Mouse (Mus musculus) CH12.LX (cell line): ENCODE results near the gene Atp5j. TPM values are rescaled to one million over a fixed set of nuclear protein-coding genes. Genes with fewer than 3 reads are reported as not detected.

Experiments used
- DNase-seq: peaks from one replicate; pipeline ENCODE4 v3.0.0-alpha.2; 2013; ENCODE audit errors: extremely low read depth
- H3K27ac ChIP-seq: 2 replicates; pipeline ENCODE4 v1.5.1; 2012; ENCODE audit warnings: low read depth, mild to moderate bottlenecking, control low read depth, moderate library complexity; ENCODE audit not compliant: insufficient read depth
- H3K27me3 ChIP-seq: replicated peaks from 2 replicates; pipeline ENCODE3; 2012; ENCODE audit warnings: inconsistent platforms
- H3K36me3 ChIP-seq, 2 experiments: replicated peaks in 1 of 2; 2 replicates each; pipeline versions ENCODE3 to v1.6.1; 2012; ENCODE audit warnings: inconsistent platforms in 1 of 2, low read length in 1 of 2, mild to moderate bottlenecking in 1 of 2, mixed read lengths in 1 of 2, moderate library complexity in 1 of 2; ENCODE audit not compliant: control insufficient read depth in 1 of 2, insufficient read depth in 1 of 2
- H3K4me1 ChIP-seq, 2 experiments: 2 replicates each; pipeline ENCODE4 v1.6.1; 2012; ENCODE audit warnings: inconsistent platforms in 1 of 2, moderate library complexity in 1 of 2; ENCODE audit not compliant: insufficient read depth in 2 of 2, control insufficient read depth in 1 of 2
- H3K4me2 ChIP-seq: 2 replicates; pipeline ENCODE4 v1.6.1; 2012; ENCODE audit warnings: low read depth, mild to moderate bottlenecking, control low read depth; ENCODE audit not compliant: poor library complexity, insufficient read depth, severe bottlenecking
- H3K4me3 ChIP-seq, 3 experiments: fragments of 150-350 bp in 1 of 3; sonication (generic) in 1 of 3; replicated peaks in 1 of 3; 2 replicates each; pipeline versions ENCODE3 to v1.5.1; 2011 to 2012; ENCODE audit warnings: low read depth in 2 of 3, low read length in 2 of 3, mild to moderate bottlenecking in 2 of 3, moderate library complexity in 2 of 3, control low read depth in 1 of 3, improper control_type of control experiment in 1 of 3, inconsistent platforms in 1 of 3, mixed read lengths in 1 of 3; ENCODE audit not compliant: poor library complexity in 1 of 3
- H3K79me2 ChIP-seq: replicated peaks from 2 replicates; pipeline ENCODE4 v1.6.1; 2012; ENCODE audit warnings: mild to moderate bottlenecking, moderate library complexity; ENCODE audit not compliant: control insufficient read depth, poor library complexity, insufficient read depth, severe bottlenecking; ENCODE audit errors: extremely low read depth
- H3K9ac ChIP-seq: 2 replicates; pipeline ENCODE4 v1.6.1; 2012; ENCODE audit warnings: low read depth, mild to moderate bottlenecking, control low read depth, moderate library complexity; ENCODE audit not compliant: insufficient read depth
- H3K9me3 ChIP-seq: replicated peaks from 2 replicates; pipeline ENCODE3; 2012; ENCODE audit warnings: low read length, inconsistent platforms, mixed read lengths
- BHLHE40 ChIP-seq: IDR thresholded peaks from 2 replicates; pipeline ENCODE4 v1.6.1; 2011; ENCODE audit warnings: mild to moderate bottlenecking, low read depth, low read length, improper control_type of control experiment
- CHD1 ChIP-seq: IDR thresholded peaks from 2 replicates; pipeline ENCODE4 v1.6.1; 2012; ENCODE audit warnings: low read depth, low read length, improper control_type of control experiment, inconsistent platforms
- CTCF ChIP-seq, 2 experiments: IDR thresholded peaks in 1 of 2; conservative IDR thresholded peaks in 1 of 2; 2 replicates each; pipeline ENCODE4 v1.5.1; 2011 to 2012; ENCODE audit warnings: low read depth in 2 of 2, low read length in 2 of 2, improper control_type of control experiment in 1 of 2, inconsistent platforms in 1 of 2, mild to moderate bottlenecking in 1 of 2, moderate library complexity in 1 of 2
- E2F4 ChIP-seq: IDR thresholded peaks from 2 replicates; pipeline ENCODE4 v1.6.1; 2011; ENCODE audit warnings: low read depth, low read length, improper control_type of control experiment; ENCODE audit not compliant: insufficient replicate concordance
- ELF1 ChIP-seq: IDR thresholded peaks from 2 replicates; pipeline ENCODE4 v1.6.1; 2014; ENCODE audit warnings: low read depth, mild to moderate bottlenecking, inconsistent platforms, low read length, improper control_type of control experiment
- EP300 ChIP-seq: IDR thresholded peaks from 2 replicates; pipeline ENCODE4 v1.6.1; 2011; ENCODE audit warnings: low read length, improper control_type of control experiment
- ETS1 ChIP-seq: conservative IDR thresholded peaks from 2 replicates; pipeline ENCODE4 v1.6.1; 2012; ENCODE audit warnings: low read depth, mild to moderate bottlenecking, inconsistent platforms, low read length, improper control_type of control experiment, moderate library complexity
- HCFC1 ChIP-seq: IDR thresholded peaks from 2 replicates; pipeline ENCODE4 v1.6.1; 2012; ENCODE audit warnings: low read depth, mild to moderate bottlenecking, inconsistent platforms, low read length, improper control_type of control experiment
- IRF4 ChIP-seq: IDR thresholded peaks from 2 replicates; pipeline ENCODE4 v1.6.1; 2014; ENCODE audit warnings: low read depth, mild to moderate bottlenecking, inconsistent platforms, low read length, improper control_type of control experiment
- JUN ChIP-seq: IDR thresholded peaks from 2 replicates; pipeline ENCODE4 v1.6.1; 2011; ENCODE audit warnings: low read depth, mild to moderate bottlenecking, low read length, improper control_type of control experiment, moderate library complexity; ENCODE audit not compliant: insufficient read depth
- JUND ChIP-seq: conservative IDR thresholded peaks from 2 replicates; pipeline ENCODE4 v1.6.1; 2011; ENCODE audit warnings: low read depth, low read length, improper control_type of control experiment
- KAT2A ChIP-seq: IDR thresholded peaks from 2 replicates; pipeline ENCODE4 v1.6.1; 2012; ENCODE audit warnings: low read length, improper control_type of control experiment, inconsistent platforms; ENCODE audit not compliant: insufficient replicate concordance
- MAFK ChIP-seq: IDR thresholded peaks from 2 replicates; pipeline ENCODE4 v1.6.1; 2011; ENCODE audit warnings: low read length, improper control_type of control experiment; ENCODE audit not compliant: insufficient replicate concordance
- MAZ ChIP-seq: IDR thresholded peaks from 2 replicates; pipeline ENCODE4 v1.6.1; 2012; ENCODE audit warnings: low read depth, mild to moderate bottlenecking, inconsistent platforms, low read length, improper control_type of control experiment, moderate library complexity
- MXI1 ChIP-seq: IDR thresholded peaks from 2 replicates; pipeline ENCODE4 v1.6.1; 2011; ENCODE audit warnings: mild to moderate bottlenecking, low read depth, low read length, improper control_type of control experiment
- MYC ChIP-seq: IDR thresholded peaks from 2 replicates; pipeline ENCODE4 v1.6.1; 2011; ENCODE audit warnings: low read depth, mild to moderate bottlenecking, improper control_type of control experiment, low read length
- NELFE ChIP-seq: IDR thresholded peaks from 2 replicates; pipeline ENCODE4 v1.6.1; 2011; ENCODE audit warnings: low read depth, low read length, improper control_type of control experiment
- NRF1 ChIP-seq: IDR thresholded peaks from 2 replicates; pipeline ENCODE4 v1.6.1; 2014; ENCODE audit warnings: low read depth, mild to moderate bottlenecking, inconsistent platforms, low read length, improper control_type of control experiment, moderate library complexity
- PAX5 ChIP-seq: IDR thresholded peaks from 2 replicates; pipeline ENCODE4 v1.6.1; 2012; ENCODE audit warnings: low read length, inconsistent platforms, mixed read lengths
- POLR2A ChIP-seq: IDR thresholded peaks from 2 replicates; pipeline ENCODE4 v1.6.1; 2011; ENCODE audit warnings: low read depth, mild to moderate bottlenecking, improper control_type of control experiment, low read length
- POLR2AphosphoS2 ChIP-seq: IDR thresholded peaks from 2 replicates; pipeline ENCODE4 v1.6.1; 2011; ENCODE audit warnings: low read depth, low read length, improper control_type of control experiment
- RCOR1 ChIP-seq: conservative IDR thresholded peaks from 2 replicates; pipeline ENCODE4 v1.6.1; 2012; ENCODE audit warnings: low read depth, mild to moderate bottlenecking, inconsistent platforms, low read length, improper control_type of control experiment
- SIN3A ChIP-seq: IDR thresholded peaks from 2 replicates; pipeline ENCODE4 v1.6.1; 2012; ENCODE audit warnings: low read length, improper control_type of control experiment, inconsistent platforms
- TBP ChIP-seq: conservative IDR thresholded peaks from 2 replicates; pipeline ENCODE4 v1.6.1; 2011; ENCODE audit warnings: low read depth, low read length, improper control_type of control experiment
- TCF12 ChIP-seq: IDR thresholded peaks from 2 replicates; pipeline ENCODE4 v1.6.1; 2014; ENCODE audit warnings: low read depth, mild to moderate bottlenecking, inconsistent platforms, low read length, improper control_type of control experiment
- UBTF ChIP-seq: IDR thresholded peaks from 2 replicates; pipeline ENCODE4 v1.6.1; 2012; ENCODE audit warnings: low read depth, mild to moderate bottlenecking, inconsistent platforms, low read length, improper control_type of control experiment, moderate library complexity
- USF2 ChIP-seq: conservative IDR thresholded peaks from 2 replicates; pipeline ENCODE4 v1.6.1; 2011; ENCODE audit warnings: low read depth, low read length, improper control_type of control experiment
- ZC3H11A ChIP-seq: IDR thresholded peaks from 2 replicates; pipeline ENCODE4 v1.6.1; 2012; ENCODE audit warnings: low read depth, mild to moderate bottlenecking, inconsistent platforms, low read length, improper control_type of control experiment
- ZKSCAN1 ChIP-seq: IDR thresholded peaks from 2 replicates; pipeline ENCODE4 v1.6.1; 2012; ENCODE audit warnings: low read depth, inconsistent platforms, low read length, improper control_type of control experiment, borderline replicate concordance
- ZNF384 ChIP-seq: IDR thresholded peaks from 2 replicates; pipeline ENCODE4 v1.6.1; 2012; ENCODE audit warnings: low read depth, low read length, improper control_type of control experiment, inconsistent platforms
- dilution Hi-C: fragments of 300-500 bp; cut with MboI; formaldehyde crosslinking; loops from 2 replicates; pipeline ENCODE4 v1.14.3; 2020; ENCODE audit warnings: low sequenced_read_pairs; ENCODE audit not compliant: extremely low pct_unique_long_range_greater_than_20kb, extremely low pct_ligation_motif_present
- in situ Hi-C: fragments of 300-500 bp; cut with MboI; formaldehyde crosslinking; loops from 3 replicates; pipeline ENCODE4 v1.14.3; 2019; ENCODE audit warnings: low sequenced_read_pairs, low pct_ligation_motif_present, low pct_unique_long_range_greater_than_20kb, mixed read lengths
- polyA plus RNA-seq: library from polyadenylated mRNA; unstranded; fragments of >175 nt; gene quantifications from 2 replicates; pipeline ENCODE4 v1.2.1, GENCODE M21; 2012; ENCODE audit warnings: low read depth; ENCODE audit not compliant: insufficient read length
- total RNA-seq, 2 experiments: library from RNA; depleted of rRNA; stranded (reverse); fragments of 300-350 nt in 1 of 2; fragments of >200 nt in 1 of 2; gene quantifications; 2 replicates each; pipeline ENCODE4 v1.2.3; 2012 to 2014

Gene Atp5j
- total and polyA plus RNA-seq, 3 experiments: 223 to 485 (median 277) TPM

DNA sequence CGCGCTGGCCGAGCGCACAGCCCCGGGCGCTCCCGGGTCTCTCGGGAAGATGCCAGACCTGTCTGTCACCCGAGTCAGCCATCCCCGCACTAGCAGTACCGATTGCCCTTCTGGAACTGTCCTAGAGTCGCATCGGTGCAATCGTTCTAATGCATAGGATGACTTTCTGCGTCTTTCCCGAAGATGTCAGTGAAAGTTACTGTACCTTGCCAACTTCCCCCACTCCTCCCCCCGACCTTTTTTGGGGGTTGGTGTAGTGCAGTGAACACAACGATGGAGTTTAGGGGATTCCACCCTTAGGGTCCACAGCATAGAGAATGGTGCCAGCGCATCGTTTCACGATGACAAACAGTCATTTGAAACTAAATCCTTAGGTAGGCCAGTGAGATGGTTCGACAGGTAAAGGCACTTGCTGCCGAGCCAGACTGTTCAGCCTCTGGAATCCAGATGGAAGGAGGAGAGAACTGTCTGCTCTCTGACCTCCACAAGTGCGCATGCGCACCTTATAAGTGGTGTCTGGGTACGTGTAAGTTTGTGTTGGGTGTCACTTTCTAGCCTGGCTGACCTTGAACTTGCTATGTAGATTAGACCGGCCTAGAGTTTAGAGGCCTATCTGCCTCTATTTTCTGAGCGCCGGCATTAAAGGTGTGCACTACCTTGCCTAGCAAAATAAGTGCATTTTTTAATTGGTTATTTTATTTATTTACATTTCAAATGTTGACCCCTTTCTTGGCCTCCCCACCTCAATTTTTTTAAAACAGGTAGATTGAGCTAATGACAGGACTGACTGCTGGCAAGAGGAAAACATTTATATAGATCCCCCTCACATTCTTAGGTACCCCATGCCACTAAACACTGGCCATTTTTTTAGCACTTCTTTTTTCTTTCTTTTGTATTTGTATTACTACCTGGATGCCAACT, 658 bp upstream of the Atp5j start:
- in situ Hi-C loops (loop anchor here (10.0 to 25.0 kb wide), 2 partner anchors 101 to 249 kb away; partner anchors contain the start of gene Mrpl39), dilution Hi-C loops (no loop called here)
- no peaks in the 10 kb centered on the region for H3K27me3 ChIP-seq
- H3K79me2 ChIP-seq: peaks cover 63% of the 10 kb centered on the region
- peak overlapping the region; percentile 85 for H3K27ac ChIP-seq
- peak; percentile 94 for DNase-seq
- H3K4me1 ChIP-seq: peaks cover 8 to 45% of the 10 kb centered on the region in 2 experiments
- H3K4me3 ChIP-seq: peak overlapping the region; percentile 77 to 89 (median 87)
- H3K4me2 ChIP-seq: peak overlapping the region; percentile 33
- H3K9ac ChIP-seq: peak overlapping the region; percentile 98
- no peak for TF ChIP-seq MAFK
- no peak for TF ChIP-seq ZC3H11A
- no peak; the same call in 1 of the 2 replicates for TF ChIP-seq CHD1
- TF ChIP-seq MAZ: no peak; the same call in 1 of the 2 replicates
- no peak for TF ChIP-seq SIN3A
- no peak for TF ChIP-seq PAX5
- no peak for TF ChIP-seq ZKSCAN1
- TF ChIP-seq NRF1: peak; percentile 95
- TF ChIP-seq POLR2A: peak; percentile 79
- 0 out of 2 replicates have a peak, but pooled peaks have one; percentile 16 for TF ChIP-seq BHLHE40
- TF ChIP-seq ETS1: 0 out of 2 replicates have a peak, but pooled peaks have one; percentile 9
- TF ChIP-seq MYC: 0 out of 2 replicates have a peak, but pooled peaks have one; percentile 31
- TF ChIP-seq NELFE: peak; percentile 74
- peak; percentile 15; the same call in 1 of the 2 replicates for TF ChIP-seq EP300
- TF ChIP-seq JUN: no peak
- TF ChIP-seq KAT2A: 0 out of 2 replicates have a peak, but pooled peaks have one; percentile 61
- TF ChIP-seq POLR2AphosphoS2: 0 out of 2 replicates have a peak, but pooled peaks have one; percentile 35
- TF ChIP-seq JUND: no peak
- TF ChIP-seq RCOR1: no peak
- 0 out of 2 replicates have a peak, but pooled peaks have one; percentile 29 for TF ChIP-seq MXI1
- TF ChIP-seq IRF4: 0 out of 2 replicates have a peak, but pooled peaks have one; percentile 17
- TF ChIP-seq ELF1: no peak
- peak; percentile 34; the same call in 1 of the 2 replicates for TF ChIP-seq TCF12
- peak; percentile 52; the same call in 1 of the 2 replicates for TF ChIP-seq HCFC1
- peak; percentile 81 for TF ChIP-seq TBP
- TF ChIP-seq CTCF (conservative IDR thresholded peaks at IDR 0.05 in 1 of 2, IDR thresholded peaks at IDR 0.05 in 1 of 2; ENCODE audit: low read depth in 2 of 2, low read length in 2 of 2): no peak
- no peak for TF ChIP-seq USF2
- TF ChIP-seq E2F4: 0 out of 2 replicates have a peak, but pooled peaks have one; percentile 57
- peak; percentile 44; the same call in 1 of the 2 replicates for TF ChIP-seq ZNF384
- TF ChIP-seq UBTF: no peak
- no peaks in the 10 kb centered on the region for H3K9me3 ChIP-seq
- H3K36me3 ChIP-seq: peaks cover 28 to 55% of the 10 kb centered on the region in 2 experiments
